Mouse (Mus musculus): ENCODE data around the gene Pld2.

- TF ChIP-seq POLR2A (IDR thresholded peaks at IDR 0.05; ENCODE audit: borderline replicate concordance, control insufficient read depth, low read depth, low read length) (no peak), CTCF (IDR thresholded peaks at IDR 0.05; ENCODE audit: control insufficient read depth, insufficient read depth, low read length) (no peak)
Measured at GRCm38 (mm10) chr11:70586261-70586660, 46.4 kb downstream of the Pld2 start.
